Mouse (Mus musculus): ENCODE measurements at regions not wholly inside any gene's neighbourhood (a gene's known extent, or its start where the extent isn't known, plus 50 kb on each side); places are given as distances from the start of the nearest gene placed in this dataset.

DNA sequence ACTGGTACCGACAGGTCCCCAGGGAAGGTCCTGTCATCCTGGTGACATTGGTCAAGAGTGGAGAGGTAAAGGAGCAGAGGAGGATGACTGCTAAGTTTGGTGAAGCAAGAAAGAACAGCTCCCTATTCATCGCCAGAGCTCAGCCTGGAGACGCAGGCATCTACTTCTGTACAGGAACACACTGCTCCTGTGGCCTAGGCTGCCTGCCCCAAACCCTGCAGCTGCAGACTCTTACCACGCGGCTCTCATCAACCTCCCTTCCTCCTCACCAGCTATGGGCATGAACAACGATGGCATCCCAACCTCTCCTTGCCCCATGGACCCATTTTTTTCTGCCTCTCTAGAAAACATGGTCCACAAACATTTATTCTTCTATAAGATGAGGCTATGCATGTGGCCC, 422.3 kb downstream of the Dad1 start:
- in situ Hi-C loops (cut with MboI; ENCODE audit: low pct_ligation_motif_present, low pct_unique_long_range_greater_than_20kb, low sequenced_read_pairs) = no loop called here
- Histone ChIP-seq H3K27me3 (replicated peaks) (no peaks in the 10 kb centered on the region), H3K9me3 (replicated peaks; ENCODE audit: low read length) (no peaks in the 10 kb centered on the region), H3K27ac (ENCODE audit: insufficient read depth, low read depth) (no peak overlapping the region), H3K4me1 (ENCODE audit: control insufficient read depth in 1 of 2, insufficient read depth in 2 of 2) (no peaks in the 10 kb centered on the region), H3K9ac (ENCODE audit: insufficient read depth, low read depth) (no peak overlapping the region), H3K4me2 (ENCODE audit: insufficient read depth, low read depth, poor library complexity, severe bottlenecking) (no peak overlapping the region), H3K4me3 (replicated peaks in 1 of 3; ENCODE audit: low read depth in 2 of 3, low read length in 2 of 3, poor library complexity in 1 of 3) (no peak overlapping the region), H3K36me3 (replicated peaks in 1 of 2; ENCODE audit: control insufficient read depth in 1 of 2, insufficient read depth in 1 of 2, low read length in 1 of 2) (no peaks in the 10 kb centered on the region), H3K79me2 (replicated peaks; ENCODE audit: control insufficient read depth, extremely low read depth, insufficient read depth, poor library complexity, severe bottlenecking) (no peaks in the 10 kb centered on the region)
- dilution Hi-C loops (cut with MboI; ENCODE audit: extremely low pct_ligation_motif_present, extremely low pct_unique_long_range_greater_than_20kb, low sequenced_read_pairs) = no loop called here
- no peak for DNase-seq (ENCODE audit: extremely low read depth)
- no peak for TF ChIP-seq POLR2A (IDR thresholded peaks at IDR 0.05; ENCODE audit: low read depth, low read length)

- no peak for DNase-seq (ENCODE audit: extremely low read depth)
- no peak overlapping the region for H3K4me3 ChIP-seq (replicated peaks in 1 of 3; ENCODE audit: low read depth in 2 of 3, low read length in 2 of 3, poor library complexity in 1 of 3)
- H3K36me3 ChIP-seq (replicated peaks in 1 of 2; ENCODE audit: control insufficient read depth in 1 of 2, insufficient read depth in 1 of 2, low read length in 1 of 2) = no peaks in the 10 kb centered on the region
- TF ChIP-seq CTCF (conservative IDR thresholded peaks at IDR 0.05 in 1 of 2, IDR thresholded peaks at IDR 0.05 in 1 of 2; ENCODE audit: low read depth in 2 of 2, low read length in 2 of 2) (peak in 1 of 2 experiments; percentile 28; a peak in 2 of 4 replicates), ZKSCAN1 (IDR thresholded peaks at IDR 0.05; ENCODE audit: borderline replicate concordance, low read depth, low read length) (no peak)
- in situ Hi-C loops (cut with MboI; ENCODE audit: low pct_ligation_motif_present, low pct_unique_long_range_greater_than_20kb, low sequenced_read_pairs) (no loop called here), dilution Hi-C loops (cut with MboI; ENCODE audit: extremely low pct_ligation_motif_present, extremely low pct_unique_long_range_greater_than_20kb, low sequenced_read_pairs) (no loop called here)
- H3K27ac ChIP-seq (ENCODE audit: insufficient read depth, low read depth) = no peak overlapping the region
- no peak overlapping the region for H3K4me2 ChIP-seq (ENCODE audit: insufficient read depth, low read depth, poor library complexity, severe bottlenecking)
- H3K79me2 ChIP-seq (replicated peaks; ENCODE audit: control insufficient read depth, extremely low read depth, insufficient read depth, poor library complexity, severe bottlenecking) = no peaks in the 10 kb centered on the region
- no peaks in the 10 kb centered on the region for H3K27me3 ChIP-seq (replicated peaks)
- H3K9ac ChIP-seq (ENCODE audit: insufficient read depth, low read depth) = no peak overlapping the region
- no peaks in the 10 kb centered on the region for H3K4me1 ChIP-seq (ENCODE audit: control insufficient read depth in 1 of 2, insufficient read depth in 2 of 2)
- no peaks in the 10 kb centered on the region for H3K9me3 ChIP-seq (replicated peaks; ENCODE audit: low read length)
Observed at GRCm38 (mm10) chr14:53830717-53831116, 423.2 kb downstream of the Dad1 start.

GRCm38 (mm10) chr14:53826782-53827181, 427.1 kb downstream of the Dad1 start:
- H3K4me1 ChIP-seq (ENCODE audit: control insufficient read depth in 1 of 2, insufficient read depth in 2 of 2) = no peaks in the 10 kb centered on the region
- no peak overlapping the region for H3K4me2 ChIP-seq (ENCODE audit: insufficient read depth, low read depth, poor library complexity, severe bottlenecking)
- no peaks in the 10 kb centered on the region for H3K9me3 ChIP-seq (replicated peaks; ENCODE audit: low read length)
- no peaks in the 10 kb centered on the region for H3K79me2 ChIP-seq (replicated peaks; ENCODE audit: control insufficient read depth, extremely low read depth, insufficient read depth, poor library complexity, severe bottlenecking)
- no peak for DNase-seq (ENCODE audit: extremely low read depth)
- no peak overlapping the region for H3K4me3 ChIP-seq (replicated peaks in 1 of 3; ENCODE audit: low read depth in 2 of 3, low read length in 2 of 3, poor library complexity in 1 of 3)
- TF ChIP-seq KAT2A (IDR thresholded peaks at IDR 0.05; ENCODE audit: insufficient replicate concordance, low read length) (no peak), CTCF (conservative IDR thresholded peaks at IDR 0.05 in 1 of 2, IDR thresholded peaks at IDR 0.05 in 1 of 2; ENCODE audit: low read depth in 2 of 2, low read length in 2 of 2) (no peak), RAD21 (IDR thresholded peaks at IDR 0.05; ENCODE audit: low read depth, low read length) (no peak), E2F4 (IDR thresholded peaks at IDR 0.05; ENCODE audit: insufficient replicate concordance, low read depth, low read length) (no peak), ETS1 (conservative IDR thresholded peaks at IDR 0.05; ENCODE audit: low read depth, low read length) (no peak), MYC (IDR thresholded peaks at IDR 0.05; ENCODE audit: low read depth, low read length) (no peak), TCF12 (IDR thresholded peaks at IDR 0.05; ENCODE audit: low read depth, low read length) (no peak), ELF1 (IDR thresholded peaks at IDR 0.05; ENCODE audit: low read depth, low read length) (no peak), USF1 (IDR thresholded peaks at IDR 0.05; ENCODE audit: low read depth, low read length) (no peak), MAX (IDR thresholded peaks at IDR 0.05; ENCODE audit: low read length) (no peak), SMC3 (IDR thresholded peaks at IDR 0.05; ENCODE audit: low read depth, low read length) (no peak), IRF4 (IDR thresholded peaks at IDR 0.05; ENCODE audit: low read depth, low read length) (no peak), CHD2 (IDR thresholded peaks at IDR 0.05; ENCODE audit: low read length) (no peak), JUN (IDR thresholded peaks at IDR 0.05; ENCODE audit: insufficient read depth, low read depth, low read length) (no peak), TBP (conservative IDR thresholded peaks at IDR 0.05; ENCODE audit: low read depth, low read length) (no peak), JUND (conservative IDR thresholded peaks at IDR 0.05; ENCODE audit: low read depth, low read length) (no peak)
- H3K9ac ChIP-seq (ENCODE audit: insufficient read depth, low read depth) = no peak overlapping the region
- H3K27ac ChIP-seq (ENCODE audit: insufficient read depth, low read depth) = no peak overlapping the region
- in situ Hi-C loops (cut with MboI; ENCODE audit: low pct_ligation_motif_present, low pct_unique_long_range_greater_than_20kb, low sequenced_read_pairs) = no loop called here
- dilution Hi-C loops (cut with MboI; ENCODE audit: extremely low pct_ligation_motif_present, extremely low pct_unique_long_range_greater_than_20kb, low sequenced_read_pairs) = no loop called here
- no peaks in the 10 kb centered on the region for H3K36me3 ChIP-seq (replicated peaks in 1 of 2; ENCODE audit: control insufficient read depth in 1 of 2, insufficient read depth in 1 of 2, low read length in 1 of 2)
- no peaks in the 10 kb centered on the region for H3K27me3 ChIP-seq (replicated peaks)
